Mouse (Mus musculus) monocyte, adult 2 months (primary cell): ENCODE data around the gene Spata45.
A peak's percentile ranks its signal among the peaks of the same experiment; 100 is the strongest.

ENCODE experiments used
- DNase-seq, 2 experiments: peaks; one replicate each; pipeline ENCODE4 v3.0.0; 2022; ENCODE audit warnings: low spot score in 2 of 2, low read depth in 1 of 2

Gene Spata45

DNA sequence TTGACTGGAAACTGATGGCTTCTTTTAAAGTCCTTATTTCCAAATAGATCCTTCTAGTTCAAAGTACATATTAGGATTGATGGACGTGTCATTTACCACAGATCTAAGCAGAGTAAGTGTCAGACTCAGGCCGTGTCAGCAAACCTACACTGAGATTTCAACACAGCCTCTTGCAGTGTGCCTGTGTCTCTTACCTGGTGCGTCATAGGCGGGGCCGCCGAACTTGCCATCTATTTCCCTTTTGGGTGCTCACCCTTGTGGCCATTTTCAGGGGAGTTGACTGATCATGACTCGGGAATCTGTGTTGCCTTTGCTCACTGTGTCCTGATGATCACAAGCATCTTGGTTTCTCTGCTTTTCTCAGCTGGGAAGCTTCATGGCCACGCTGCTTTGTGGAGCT, 46.8 kb downstream of the Spata45 start:
- DNase-seq, result no peak

GRCm38 (mm10) chr1:191084951-191085559, 48.6 kb downstream of the Spata45 start:
- DNase-seq, result peak in 1 of 2 experiments; percentile 73

DNA sequence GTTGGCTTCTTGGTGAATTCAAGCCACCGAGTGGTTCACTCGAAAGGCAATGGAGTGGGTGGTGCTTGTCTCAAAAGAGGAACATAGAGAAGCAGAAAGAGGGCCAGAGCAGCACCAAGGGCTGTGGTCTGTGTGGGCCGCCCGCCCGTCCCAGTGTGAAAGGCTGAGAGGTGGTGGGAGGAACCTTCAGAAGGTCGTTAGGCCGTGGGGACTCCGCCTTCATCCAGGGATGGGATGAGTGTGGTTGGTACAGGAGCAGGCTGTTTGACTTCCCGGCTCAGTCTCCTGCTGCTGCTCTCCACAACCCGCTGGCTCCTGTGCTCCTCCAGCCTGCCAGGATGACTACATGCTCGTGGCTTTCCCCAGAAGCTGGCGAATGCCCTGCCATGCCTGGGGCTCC, 49.2 kb downstream of the Spata45 start:
- DNase-seq, result peak in 1 of 2 experiments; percentile 58

- DNase-seq, result no peak
Measured at GRCm38 (mm10) chr1:191086304-191086878, 50.0 kb downstream of the Spata45 start.

DNA sequence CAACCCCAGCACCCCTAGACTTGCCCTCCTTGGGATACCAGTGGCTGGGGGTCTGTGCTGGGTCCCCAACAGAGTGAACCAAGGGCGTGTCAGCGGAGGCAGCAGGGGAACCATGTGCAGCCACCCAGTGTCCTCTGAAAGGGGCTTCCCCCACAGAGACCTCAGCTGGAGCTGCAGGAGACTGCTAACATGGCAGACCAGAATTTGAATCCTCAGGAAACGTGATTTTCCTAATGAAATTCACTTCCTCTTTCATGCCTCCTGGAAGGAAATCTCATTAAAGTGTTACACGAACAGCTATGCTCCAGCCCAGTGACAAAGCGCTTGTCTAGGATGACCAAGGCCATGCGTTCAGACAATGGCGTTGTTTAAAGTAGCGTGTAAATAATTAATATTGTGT, 50.5 kb downstream of the Spata45 start:
- DNase-seq, result no peak

DNA sequence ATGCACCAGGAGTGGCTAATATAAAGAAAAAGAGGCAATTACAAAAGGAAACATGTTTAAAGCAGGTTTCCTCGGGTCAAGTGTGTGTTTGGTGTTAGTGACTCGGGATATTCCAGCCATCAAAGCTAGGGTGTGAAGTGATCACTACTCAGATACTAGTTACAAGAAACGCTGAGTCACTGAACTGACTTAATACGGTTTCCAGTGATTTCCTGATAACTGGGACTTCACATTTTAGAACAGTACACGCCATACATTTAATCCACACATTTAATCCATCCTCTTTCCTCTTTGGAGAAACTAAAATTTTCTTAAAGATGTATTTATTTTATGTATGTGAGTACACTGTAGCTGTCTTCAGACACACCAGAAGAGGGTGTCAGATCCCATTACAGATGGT, 51.5 kb downstream of the Spata45 start:
- DNase-seq, result no peak

DNA sequence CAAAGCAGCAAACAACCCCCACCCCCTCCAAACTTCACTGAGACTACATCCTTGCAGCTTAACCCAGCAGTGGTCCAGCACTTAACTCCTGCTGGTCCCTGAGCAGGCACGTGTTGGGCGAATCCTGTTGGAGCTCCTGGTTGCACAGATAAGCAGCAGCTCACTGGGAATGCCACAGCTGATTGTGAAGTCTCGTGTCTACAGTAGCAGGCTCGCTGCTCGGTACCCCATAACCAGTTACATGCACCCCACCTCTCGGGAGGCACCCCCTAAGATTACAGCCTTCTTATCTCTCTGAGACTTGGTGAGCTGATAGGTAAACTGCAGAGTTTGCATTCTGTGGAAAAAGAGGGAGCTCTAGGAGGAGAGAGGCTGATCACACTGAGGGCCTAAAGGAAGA, 52.9 kb downstream of the Spata45 start:
- no peak for DNase-seq

GRCm38 (mm10) chr1:191092050-191092449, 55.6 kb downstream of the Spata45 start:
- no peak for DNase-seq
